Mouse (Mus musculus): ENCODE results near the gene Olfr1309. TPM values are rescaled to one million over a fixed set of nuclear protein-coding genes. Genes with fewer than 3 reads are reported as not detected.
"Not testable (repeated sequence)": the region's sequence is repeated elsewhere in the genome, so short reads cannot be mapped to it uniquely, and the experiment has no call there.

The Olfr1309 gene
- not detected for polyA plus RNA-seq (2017; shearing (Covaris generic))

DNA sequence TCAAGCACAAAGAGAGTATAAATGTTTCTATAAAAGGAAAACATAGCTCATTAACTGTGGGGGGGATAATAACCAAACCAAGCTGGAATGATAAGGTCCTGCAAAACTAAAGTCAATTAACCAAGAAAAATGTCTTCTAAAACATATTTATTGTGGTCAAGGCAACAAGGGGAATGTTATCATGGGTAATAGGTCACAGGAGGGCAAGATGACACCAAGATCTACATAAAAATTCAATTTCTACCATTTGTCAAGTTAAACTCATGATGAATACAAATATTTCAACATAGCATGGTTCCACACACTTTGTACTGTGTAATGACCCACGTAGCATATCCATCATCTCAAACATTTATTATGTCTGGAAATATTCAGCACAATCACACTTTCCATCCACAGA, at the start of gene Olfr1309:
Gene Olfr1309, minus strand, starts transcription at position 101 of the 400 bp plus-strand sequence.
- ATAC-seq = no peak

- not testable (repeated sequence) for ATAC-seq
These were observed 36.9 kb upstream of the Olfr1309 start for GRCm38 (mm10) chr2:112026971-112027370.

GRCm38 (mm10) chr2:112024312-112024711, 34.2 kb upstream of the Olfr1309 start, which contains the start of gene Olfr1311:
Olfr1311 (minus strand) TSS chr2:112024412.
- no peak for ATAC-seq

GRCm38 (mm10) chr2:112014900-112015299, 24.8 kb upstream of the Olfr1309 start:
- no peak for ATAC-seq

- no peak for ATAC-seq
These were observed 22.5 kb upstream of the Olfr1309 start, which contains the start of gene Olfr1310 for GRCm38 (mm10) chr2:112012608-112013007. Olfr1310 (minus strand) TSS chr2:112012708.

- ATAC-seq = no peak
These were observed 25.2 kb downstream of the Olfr1309 start, which contains the start of gene Olfr1308 for GRCm38 (mm10) chr2:111964844-111965243. Olfr1308 (minus strand) TSS chr2:111964944.

DNA sequence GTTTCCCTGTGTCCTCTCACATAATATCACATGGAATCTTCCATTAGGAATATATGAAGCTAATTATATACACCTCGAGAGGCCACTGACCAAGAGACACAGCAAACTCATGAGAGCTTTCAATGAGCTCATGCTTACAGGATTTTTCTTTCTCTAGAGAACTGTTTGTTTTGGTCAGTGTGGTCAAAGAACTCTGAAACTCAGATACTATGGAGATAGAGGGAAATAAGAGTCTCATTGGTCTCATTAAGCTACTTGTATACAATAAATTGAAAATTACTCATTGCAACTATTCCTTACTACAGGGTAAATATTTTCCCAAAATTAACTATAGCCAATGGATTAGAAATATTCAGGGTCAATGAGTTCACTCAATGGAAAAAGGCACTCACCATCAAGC, 40.7 kb downstream of the Olfr1309 start, which contains the start of gene Olfr1307:
Gene Olfr1307, minus strand, starts transcription at position 101 of the 400 bp plus-strand sequence.
- ATAC-seq = no peak

Other genes starting within 250 kb of the Olfr1309 start
- gene Olfr1301, start 239.3 kb downstream of the Olfr1309 start, polyA plus RNA-seq (2017; shearing (Covaris generic)) = not detected
- gene Olfr1302, start 212.9 kb downstream of the Olfr1309 start, polyA plus RNA-seq (2017; shearing (Covaris generic)) = not detected
- not detected for gene Olfr1303, start 169.9 kb downstream of the Olfr1309 start, polyA plus RNA-seq (2017; shearing (Covaris generic))
- gene Olfr1305, start 113.1 kb downstream of the Olfr1309 start, polyA plus RNA-seq (2017; shearing (Covaris generic)) = not detected
- not detected for gene Olfr1306, start 74.0 kb downstream of the Olfr1309 start, polyA plus RNA-seq (2017; shearing (Covaris generic))
- gene Olfr1307, start 40.8 kb downstream of the Olfr1309 start, polyA plus RNA-seq (2017; shearing (Covaris generic)) = under 1 TPM; 0.04 to 0.09 TPM
- not detected for gene Olfr1308, start 25.3 kb downstream of the Olfr1309 start, polyA plus RNA-seq (2017; shearing (Covaris generic))
- gene Olfr1310, start 22.4 kb upstream of the Olfr1309 start, polyA plus RNA-seq (2017; shearing (Covaris generic)) = not detected
- gene Olfr1311, start 34.1 kb upstream of the Olfr1309 start, polyA plus RNA-seq (2017; shearing (Covaris generic)) = not detected
- under 1 TPM in 1 of 2 experiments, not detected in 1; 0.08 TPM for gene Olfr1312, start 60.0 kb upstream of the Olfr1309 start, polyA plus RNA-seq (2017; shearing (Covaris generic))
- not detected for gene Olfr1313, start 87.6 kb upstream of the Olfr1309 start, polyA plus RNA-seq (2017; shearing (Covaris generic))
- not detected for gene Olfr1314, start 106.5 kb upstream of the Olfr1309 start, polyA plus RNA-seq (2017; shearing (Covaris generic))
- not detected for gene Olfr1315-ps1, start 125.2 kb upstream of the Olfr1309 start, polyA plus RNA-seq (2017; shearing (Covaris generic))
- not detected for gene Olfr1316, start 144.7 kb upstream of the Olfr1309 start, polyA plus RNA-seq (2017; shearing (Covaris generic))
- gene Olfr1317, start 150.0 kb upstream of the Olfr1309 start, polyA plus RNA-seq (2017; shearing (Covaris generic)) = not detected
- not detected for gene Olfr1318, start 163.9 kb upstream of the Olfr1309 start, polyA plus RNA-seq (2017; shearing (Covaris generic))
- 10 to 100 TPM; 23.6 to 39.7 TPM for gene Lpcat4, start 249.2 kb upstream of the Olfr1309 start, polyA plus RNA-seq (2017; shearing (Covaris generic))

Data from CD4-positive, CD25-positive, alpha-beta regulatory T cell, adult 4 months (primary cell).